Mouse (Mus musculus): ENCODE data around the gene Rnase1. TPM values are rescaled to one million over a fixed set of nuclear protein-coding genes. Genes with fewer than 3 reads are reported as not detected.
A peak's percentile ranks its signal among the peaks of the same experiment; 100 is the strongest.

Rnase1 gene
- total and polyA plus RNA-seq, 3 experiments = 0.07 TPM; not detected in 2

DNA sequence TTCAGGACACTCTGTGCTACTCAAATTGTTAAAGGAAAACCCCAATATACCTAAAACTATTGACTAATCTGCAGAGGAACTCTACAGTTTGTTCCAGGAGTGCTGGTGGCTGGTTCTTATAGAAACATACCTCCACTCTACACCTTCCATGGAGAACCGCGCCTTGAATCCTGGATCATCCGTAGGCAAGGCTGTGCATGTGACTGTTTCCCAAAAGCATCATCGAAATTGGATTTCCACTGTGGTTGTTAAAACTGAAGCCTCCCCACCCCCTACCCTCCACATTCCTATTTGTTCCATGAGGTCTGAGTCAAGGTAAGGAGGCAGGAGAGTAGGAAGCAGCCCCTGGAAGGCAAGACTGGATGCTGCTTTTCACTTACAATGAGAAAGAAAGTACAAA lies 2.1 kb downstream of the Rnase1 start:
- DNase-seq (ENCODE audit: low read depth, low spot score) = no peak
- H3K9ac ChIP-seq (ENCODE audit: control insufficient read depth, low read depth, low read length, poor library complexity, severe bottlenecking) = no peak overlapping the region
- TF ChIP-seq UBTF (IDR thresholded peaks at IDR 0.05; ENCODE audit: borderline replicate concordance, insufficient read depth, low read depth, low read length) (no peak), ETS1 (IDR thresholded peaks at IDR 0.05; ENCODE audit: low read depth, low read length) (no peak), CHD1 (IDR thresholded peaks at IDR 0.05; ENCODE audit: low read depth, low read length) (no peak), MXI1 (IDR thresholded peaks at IDR 0.05; ENCODE audit: low read depth, low read length) (no peak), RCOR1 (IDR thresholded peaks at IDR 0.05; ENCODE audit: low read depth, low read length) (no peak), MAFK (IDR thresholded peaks at IDR 0.05; ENCODE audit: borderline replicate concordance, low read depth, low read length) (no peak), USF1 (IDR thresholded peaks at IDR 0.05; ENCODE audit: low read depth, low read length) (no peak), TCF12 (IDR thresholded peaks at IDR 0.05; ENCODE audit: low read depth, low read length) (no peak), ZNF384 (IDR thresholded peaks at IDR 0.05; ENCODE audit: low read depth, low read length) (no peak), CHD2 (IDR thresholded peaks at IDR 0.05; ENCODE audit: low read length) (no peak), EP300 (IDR thresholded peaks at IDR 0.05; ENCODE audit: low read depth in 1 of 2, low read length in 2 of 2) (no peak), NRF1 (IDR thresholded peaks at IDR 0.05; ENCODE audit: insufficient read depth, low read depth, low read length, poor library complexity, severe bottlenecking) (no peak), SMC3 (IDR thresholded peaks at IDR 0.05; ENCODE audit: low read depth, low read length) (no peak), MAZ (IDR thresholded peaks at IDR 0.05; ENCODE audit: low read depth, low read length) (no peak), ELF1 (IDR thresholded peaks at IDR 0.05; ENCODE audit: low read depth, low read length) (no peak), CTCF (IDR thresholded peaks at IDR 0.05 in 2 of 3, conservative IDR thresholded peaks at IDR 0.05 in 1 of 3; ENCODE audit: control insufficient read depth in 1 of 3, insufficient read depth in 1 of 3, low read depth in 2 of 3, low read length in 3 of 3, poor library complexity in 1 of 3, severe bottlenecking in 1 of 3) (no peak), POLR2AphosphoS5 (IDR thresholded peaks at IDR 0.05; ENCODE audit: borderline replicate concordance, low read depth, low read length) (no peak), JUND (IDR thresholded peaks at IDR 0.05; ENCODE audit: low read depth, low read length) (no peak), TBP (IDR thresholded peaks at IDR 0.05; ENCODE audit: low read depth, low read length) (no peak), GABPA (IDR thresholded peaks at IDR 0.05; ENCODE audit: low read depth, low read length) (no peak)
- no peak overlapping the region for H3K4me3 ChIP-seq (ENCODE audit: control insufficient read depth in 1 of 2, insufficient read depth in 1 of 2, low read depth in 2 of 2, low read length in 2 of 2)
- peaks cover 7 to 16% of the 10 kb centered on the region in 2 experiments for H3K4me1 ChIP-seq (ENCODE audit: control insufficient read depth in 1 of 2, insufficient read depth in 2 of 2, low read length in 2 of 2)
- no peaks in the 10 kb centered on the region for H3K9me3 ChIP-seq (replicated peaks; ENCODE audit: insufficient read depth, low read length)
- peaks cover 0 to 20% of the 10 kb centered on the region in 2 experiments; a peak in 2 of 4 replicates for H3K36me3 ChIP-seq (ENCODE audit: control insufficient read depth in 1 of 2, insufficient read depth in 2 of 2, low read length in 2 of 2)
- H3K27me3 ChIP-seq (ENCODE audit: control insufficient read depth in 1 of 2, insufficient read depth in 2 of 2, low read length in 2 of 2) = no peaks in the 10 kb centered on the region
- H3K79me2 ChIP-seq (ENCODE audit: control insufficient read depth, insufficient read depth, low read length, poor library complexity) = no peaks in the 10 kb centered on the region
- no peak overlapping the region for H3K27ac ChIP-seq (ENCODE audit: control insufficient read depth, low read depth, low read length)

DNA sequence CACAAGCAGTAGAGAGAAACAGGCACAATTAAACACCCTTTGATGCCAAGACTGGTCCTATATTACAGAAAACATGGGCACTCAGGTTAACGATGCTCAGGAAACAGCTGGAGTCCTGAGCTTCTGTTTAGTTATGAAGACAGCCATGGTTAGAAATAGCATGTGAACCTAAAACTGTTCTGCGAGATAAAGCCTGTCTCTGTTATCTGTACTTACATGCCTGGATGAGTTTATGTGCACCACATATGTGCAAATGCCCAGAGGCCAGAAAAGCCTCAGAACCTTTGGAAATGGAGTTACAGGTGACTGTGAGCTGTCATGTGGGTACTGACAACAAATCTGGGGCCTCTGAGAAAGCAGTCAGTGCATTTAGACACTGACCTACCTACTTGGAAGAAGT lies 2.6 kb downstream of the Rnase1 start:
- Histone ChIP-seq H3K36me3 (ENCODE audit: control insufficient read depth in 1 of 2, insufficient read depth in 2 of 2, low read length in 2 of 2) (peaks cover 0 to 20% of the 10 kb centered on the region in 2 experiments; a peak in 2 of 4 replicates), H3K79me2 (ENCODE audit: control insufficient read depth, insufficient read depth, low read length, poor library complexity) (no peaks in the 10 kb centered on the region), H3K27ac (ENCODE audit: control insufficient read depth, low read depth, low read length) (no peak overlapping the region), H3K4me3 (ENCODE audit: control insufficient read depth in 1 of 2, insufficient read depth in 1 of 2, low read depth in 2 of 2, low read length in 2 of 2) (no peak overlapping the region), H3K27me3 (ENCODE audit: control insufficient read depth in 1 of 2, insufficient read depth in 2 of 2, low read length in 2 of 2) (no peaks in the 10 kb centered on the region), H3K9ac (ENCODE audit: control insufficient read depth, low read depth, low read length, poor library complexity, severe bottlenecking) (no peak overlapping the region), H3K4me1 (ENCODE audit: control insufficient read depth in 1 of 2, insufficient read depth in 2 of 2, low read length in 2 of 2) (peaks cover 7 to 16% of the 10 kb centered on the region in 2 experiments), H3K9me3 (replicated peaks; ENCODE audit: insufficient read depth, low read length) (no peaks in the 10 kb centered on the region)
- peak; percentile 60 for DNase-seq (ENCODE audit: low read depth, low spot score)
- no peak for TF ChIP-seq BHLHE40 (IDR thresholded peaks at IDR 0.05; ENCODE audit: borderline replicate concordance, low read depth, low read length)
- no peak for TF ChIP-seq MAZ (IDR thresholded peaks at IDR 0.05; ENCODE audit: low read depth, low read length)
- no peak for TF ChIP-seq MYB (IDR thresholded peaks at IDR 0.05; ENCODE audit: low read depth, low read length)
- TF ChIP-seq POLR2AphosphoS5 (IDR thresholded peaks at IDR 0.05; ENCODE audit: borderline replicate concordance, low read depth, low read length) = no peak
- peak; percentile 97 for TF ChIP-seq ETS1 (IDR thresholded peaks at IDR 0.05; ENCODE audit: low read depth, low read length)
- no peak for TF ChIP-seq NELFE (IDR thresholded peaks at IDR 0.05; ENCODE audit: low read depth, low read length)
- TF ChIP-seq TCF12 (IDR thresholded peaks at IDR 0.05; ENCODE audit: low read depth, low read length) = peak; percentile 84
- no peak for TF ChIP-seq SMC3 (IDR thresholded peaks at IDR 0.05; ENCODE audit: low read depth, low read length)
- no peak for TF ChIP-seq POLR2AphosphoS2 (IDR thresholded peaks at IDR 0.05; ENCODE audit: low read length)
- TF ChIP-seq EP300 (IDR thresholded peaks at IDR 0.05; ENCODE audit: low read depth in 1 of 2, low read length in 2 of 2) = peak in 1 of 2 experiments; percentile 63; a peak in 2 of 4 replicates
- no peak for TF ChIP-seq CTCF (IDR thresholded peaks at IDR 0.05 in 2 of 3, conservative IDR thresholded peaks at IDR 0.05 in 1 of 3; ENCODE audit: control insufficient read depth in 1 of 3, insufficient read depth in 1 of 3, low read depth in 2 of 3, low read length in 3 of 3, poor library complexity in 1 of 3, severe bottlenecking in 1 of 3)
- TF ChIP-seq USF2 (IDR thresholded peaks at IDR 0.05; ENCODE audit: borderline replicate concordance in 1 of 2, insufficient read depth in 1 of 2, low read depth in 1 of 2, low read length in 2 of 2) = no peak
- TF ChIP-seq MYC (IDR thresholded peaks at IDR 0.05; ENCODE audit: low read depth, low read length) = no peak
- TF ChIP-seq MAX (IDR thresholded peaks at IDR 0.05; ENCODE audit: low read length) = no peak
- TF ChIP-seq ZNF384 (IDR thresholded peaks at IDR 0.05; ENCODE audit: low read depth, low read length) = no peak
- peak; percentile 66 for TF ChIP-seq TAL1 (IDR thresholded peaks at IDR 0.05; ENCODE audit: low read length)
- TF ChIP-seq TBP (IDR thresholded peaks at IDR 0.05; ENCODE audit: low read depth, low read length) = no peak
- TF ChIP-seq ZKSCAN1 (IDR thresholded peaks at IDR 0.05; ENCODE audit: low read depth, low read length) = no peak
- no peak for TF ChIP-seq KAT2A (conservative IDR thresholded peaks at IDR 0.05; ENCODE audit: low read depth, low read length)

Data from MEL (cell line).